Mouse (Mus musculus) activated CD4-positive, CD25-positive, alpha-beta regulatory T cell, adult 4 months (primary cell): ENCODE data around the gene Klhdc4. TPM values are rescaled to one million over a fixed set of nuclear protein-coding genes. Genes with fewer than 3 reads are reported as not detected.

ENCODE experiments used
- ATAC-seq: one replicate; pipeline ENCODE4 v1.8.0; 2017
- polyA plus RNA-seq, 2 experiments: library from polyadenylated mRNA; unstranded; fragments of 100-300 nt; shearing (Covaris generic); gene quantifications; one replicate each; pipeline ENCODE4 v1.2.1; 2017

The Klhdc4 gene
- 10 to 100 TPM; 17.7 to 18.6 TPM for polyA plus RNA-seq

DNA sequence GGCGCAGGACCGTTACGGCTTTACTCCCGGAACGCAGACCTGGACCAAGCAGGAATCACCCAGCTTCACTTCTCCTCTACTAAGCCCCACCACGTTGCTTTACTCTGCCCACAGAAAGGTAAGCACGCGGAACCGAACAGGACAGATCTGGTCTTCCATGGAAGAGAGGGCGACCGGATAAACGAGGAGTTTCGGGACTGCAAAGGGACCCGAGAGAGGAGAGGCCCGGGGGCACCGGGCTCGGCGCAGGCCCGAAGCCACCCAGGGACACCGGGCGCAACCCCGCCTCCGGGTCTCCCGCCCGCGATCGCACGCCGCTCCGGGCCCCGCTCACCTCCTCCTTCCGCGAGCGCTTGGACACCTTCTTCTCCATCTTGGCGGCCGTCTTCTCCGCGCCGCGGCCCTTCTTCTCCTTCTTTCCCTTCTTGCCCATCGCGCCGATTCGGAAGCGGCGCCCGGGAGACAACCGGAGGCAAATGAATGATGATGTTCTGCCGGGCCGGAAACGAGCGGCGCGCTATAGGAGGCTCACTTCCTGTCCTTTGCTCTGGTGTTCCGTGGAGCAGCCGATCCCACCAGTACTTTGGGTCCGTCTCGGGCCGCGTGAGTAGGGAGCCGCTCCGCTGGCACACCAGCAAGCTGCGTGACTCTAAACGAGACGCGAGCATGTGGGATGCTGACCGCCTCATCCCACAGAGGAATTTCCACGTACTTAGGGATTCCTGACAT lies at the start of gene Klhdc4:
Gene Klhdc4, minus strand, starts transcription at position 522 of the 729 bp plus-strand sequence.
- peak; percentile 95 for ATAC-seq

DNA sequence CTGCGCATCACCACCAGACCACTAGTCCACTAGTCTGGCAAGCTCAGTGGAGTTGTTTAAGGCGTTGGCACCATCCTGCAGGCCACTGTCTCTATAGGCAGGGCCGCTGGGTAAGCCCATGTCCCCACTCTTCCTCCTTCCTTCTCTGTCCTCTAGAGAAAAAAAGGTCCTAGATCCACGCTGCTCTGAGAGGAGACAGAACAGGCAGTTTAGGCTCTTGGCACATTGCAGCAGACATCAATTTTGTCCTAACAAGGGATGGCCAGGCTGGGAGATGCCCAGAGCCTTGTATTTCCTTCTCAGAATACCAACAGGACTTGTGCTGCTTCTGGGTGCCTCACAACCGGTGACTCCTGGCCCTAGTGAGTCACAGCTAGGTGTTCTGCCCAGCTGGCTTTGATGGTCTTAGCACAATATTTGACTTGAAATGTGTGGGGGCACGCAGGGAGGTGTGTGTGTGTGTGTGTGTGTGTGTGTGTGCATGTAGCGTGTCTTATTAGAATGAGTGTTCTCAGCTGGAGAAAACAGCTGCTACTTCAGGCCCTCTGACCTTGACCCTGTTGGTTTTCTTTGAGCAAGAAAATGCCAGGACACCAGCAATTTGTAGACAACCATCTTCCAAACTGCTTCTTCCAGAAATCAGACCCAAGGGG lies 48.6 kb upstream of the Klhdc4 start:
- no peak for ATAC-seq

DNA sequence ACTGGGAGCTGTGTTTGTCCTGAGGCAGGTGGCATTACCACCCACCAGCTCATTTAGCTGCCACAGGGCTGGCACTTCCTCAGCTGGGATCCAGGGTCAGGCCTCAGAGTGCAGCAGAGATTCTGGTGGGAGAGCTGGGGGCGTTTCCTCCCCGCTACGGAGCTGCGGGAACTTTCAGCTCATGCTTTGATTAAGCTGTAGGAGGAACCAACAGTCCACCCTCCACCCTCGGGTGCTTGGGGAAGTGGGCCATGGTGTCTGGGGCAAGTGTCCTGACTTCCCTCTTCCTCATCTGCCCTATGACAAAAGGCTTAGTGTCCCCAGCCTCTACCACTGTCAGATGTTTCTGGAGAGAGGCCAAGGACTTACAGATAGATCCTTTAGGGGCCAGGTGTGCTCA lies 47.8 kb upstream of the Klhdc4 start:
- ATAC-seq, result no peak

DNA sequence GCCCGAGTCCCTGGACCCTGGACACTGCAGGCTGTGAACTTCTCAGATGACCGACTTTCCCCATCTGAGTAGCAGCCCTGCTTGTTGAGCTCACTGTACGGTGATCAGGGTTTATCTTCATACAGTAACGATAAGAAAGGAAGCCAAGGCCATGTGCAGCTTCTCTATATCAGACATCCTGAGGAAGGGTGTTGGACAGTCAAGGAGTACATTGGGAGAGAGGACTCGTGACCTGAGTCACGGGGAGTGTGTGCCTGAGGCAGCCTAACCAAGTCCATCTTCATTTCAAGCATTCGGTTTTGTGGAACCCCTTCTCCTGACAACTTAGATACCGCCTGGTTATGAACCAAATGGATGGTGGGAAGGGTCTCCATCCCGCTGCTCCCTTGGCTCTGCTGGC lies 46.1 kb upstream of the Klhdc4 start:
- no peak for ATAC-seq

DNA sequence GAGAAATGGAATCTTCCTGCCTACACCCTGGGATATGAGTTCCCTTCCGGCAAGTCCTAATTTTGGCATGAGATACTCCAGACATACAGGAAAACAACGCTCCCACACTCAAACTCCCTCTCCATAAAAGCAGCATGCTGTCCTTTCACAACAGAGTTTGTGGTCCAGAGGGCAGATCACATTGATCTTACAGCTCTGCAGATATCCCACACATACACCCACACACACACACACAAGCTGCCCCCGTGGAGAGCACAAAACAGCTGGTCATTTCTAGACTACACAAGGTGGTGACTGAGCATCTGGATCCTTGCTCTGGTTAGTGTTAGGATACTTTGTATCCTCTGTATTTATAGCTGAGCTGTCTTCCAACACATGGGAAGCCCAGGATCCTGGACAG lies 45.7 kb upstream of the Klhdc4 start:
- no peak for ATAC-seq

DNA sequence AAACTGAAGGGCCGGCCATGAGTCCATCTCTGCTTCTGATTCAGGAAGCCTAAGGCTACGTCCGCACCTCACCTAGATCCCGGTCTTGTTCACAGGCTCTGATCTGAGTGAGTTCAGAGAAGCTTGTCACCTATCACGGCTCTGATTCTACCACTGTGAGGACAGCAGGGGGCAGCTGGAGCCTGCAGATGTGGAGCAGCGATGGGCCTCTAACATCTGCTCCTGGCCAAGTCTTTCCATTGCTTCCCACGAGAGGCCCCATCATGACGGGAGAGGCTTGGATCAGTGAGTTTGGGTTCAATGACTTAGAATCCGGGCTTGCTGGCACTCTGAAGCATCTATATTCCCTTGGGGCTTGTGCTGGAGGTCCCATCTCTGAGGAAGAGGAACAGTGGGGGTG lies 44.7 kb upstream of the Klhdc4 start:
- no peak for ATAC-seq

DNA sequence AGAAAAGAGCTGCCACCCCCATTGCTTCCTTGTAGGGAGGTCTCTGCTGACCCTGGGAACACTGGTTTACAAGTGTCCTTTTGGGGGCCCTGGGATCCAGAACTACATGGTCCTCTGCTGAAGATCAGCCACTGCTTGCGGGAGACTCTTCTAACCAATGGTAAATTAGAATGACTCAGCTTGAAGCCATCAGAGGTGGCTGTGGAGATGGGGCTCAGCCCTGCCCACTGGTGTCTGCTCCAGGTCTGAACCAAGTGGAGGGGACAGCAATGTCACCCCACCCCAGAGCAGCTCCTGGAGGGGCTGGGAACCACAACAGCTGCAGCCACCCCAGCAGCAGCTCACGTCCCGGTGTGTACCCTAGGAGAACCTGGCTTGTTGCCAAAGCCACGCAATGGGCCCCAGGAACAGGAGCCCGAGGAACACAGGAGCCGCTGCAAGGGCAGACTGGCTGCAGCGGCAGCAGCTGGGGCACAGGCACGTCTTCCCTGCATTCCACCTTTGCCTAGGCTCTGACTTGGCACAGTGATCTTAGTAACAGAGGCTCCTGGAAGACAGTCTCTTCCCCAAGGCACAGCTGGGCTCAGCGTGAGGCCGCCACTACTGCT lies 42.6 kb upstream of the Klhdc4 start:
- no peak for ATAC-seq

DNA sequence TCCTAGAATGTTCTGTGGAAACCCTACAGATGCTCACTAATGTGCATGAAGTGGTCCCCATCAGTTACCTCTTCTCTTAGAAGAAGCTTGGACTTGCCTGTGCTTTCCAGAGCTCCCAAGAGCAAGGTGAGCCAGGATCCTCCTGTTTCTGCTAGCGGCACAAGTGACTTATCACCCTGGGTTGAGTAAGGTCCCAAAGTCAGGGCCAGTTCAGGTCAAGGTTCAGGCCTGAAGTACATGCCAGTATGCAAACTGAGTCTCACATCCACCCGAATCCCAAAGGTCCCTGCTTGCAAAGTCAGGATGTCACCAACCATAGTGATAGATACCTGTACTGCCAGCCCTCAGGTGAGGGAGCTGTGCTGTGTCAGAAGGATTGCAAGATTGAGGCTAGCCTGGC lies 40.8 kb upstream of the Klhdc4 start:
- no peak for ATAC-seq

DNA sequence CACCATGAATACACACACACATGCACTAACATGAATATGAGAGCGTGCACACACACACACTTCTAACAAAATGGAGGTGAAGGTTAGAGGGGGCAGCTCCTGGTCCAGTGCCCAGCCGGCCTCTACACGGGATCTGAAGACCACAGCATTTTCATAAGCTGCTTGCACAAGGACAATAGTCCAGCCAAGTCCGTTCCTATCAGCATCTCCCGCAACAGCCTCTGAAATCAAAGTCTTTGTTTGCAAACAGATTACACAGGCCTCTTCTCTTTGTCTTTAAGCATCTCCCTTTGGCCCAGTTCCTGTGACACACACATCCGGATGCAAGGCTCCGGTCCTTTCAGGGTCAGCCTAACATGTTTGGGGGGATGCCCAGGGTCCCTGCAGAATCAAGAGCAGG lies 39.5 kb upstream of the Klhdc4 start:
- ATAC-seq, result no peak

DNA sequence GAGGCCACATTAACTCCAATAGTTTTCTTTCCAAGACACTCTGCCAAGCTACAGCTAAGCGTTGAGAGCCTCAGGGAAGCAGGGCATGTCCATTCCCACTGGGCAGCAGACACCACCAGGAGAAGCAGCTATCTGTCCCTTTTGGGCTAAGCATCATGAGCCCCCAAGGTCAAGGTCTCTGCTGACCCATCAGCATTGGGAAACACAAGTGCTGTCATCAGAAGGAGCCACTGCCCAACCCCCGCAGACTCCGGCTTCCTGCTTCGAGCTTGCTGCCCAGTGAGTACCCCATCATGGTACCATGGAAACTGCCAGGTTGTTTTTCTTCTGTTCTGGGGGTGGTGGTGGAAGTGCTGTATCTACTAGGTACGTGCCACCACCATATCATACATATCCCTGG lies 38.8 kb upstream of the Klhdc4 start:
- no peak for ATAC-seq

DNA sequence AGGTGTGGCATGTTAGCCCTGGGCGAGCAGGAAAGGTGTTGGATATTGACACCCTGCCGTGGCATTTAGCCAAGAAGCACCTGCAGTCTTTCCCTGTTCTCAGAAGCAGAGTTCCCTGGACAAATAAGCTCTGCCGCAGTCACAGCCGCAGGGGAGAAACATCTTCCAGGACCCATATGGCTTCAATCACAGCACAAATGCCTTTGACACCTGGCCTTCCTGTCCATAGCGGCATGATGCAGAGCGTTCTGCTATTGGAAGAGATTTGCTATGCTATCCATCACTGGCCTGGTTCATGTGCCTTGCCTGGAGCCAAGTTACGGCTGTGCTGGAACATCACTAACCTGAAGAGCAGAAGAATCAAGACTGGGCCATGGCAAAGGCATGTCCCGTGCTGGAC lies 36.0 kb upstream of the Klhdc4 start:
- no peak for ATAC-seq

DNA sequence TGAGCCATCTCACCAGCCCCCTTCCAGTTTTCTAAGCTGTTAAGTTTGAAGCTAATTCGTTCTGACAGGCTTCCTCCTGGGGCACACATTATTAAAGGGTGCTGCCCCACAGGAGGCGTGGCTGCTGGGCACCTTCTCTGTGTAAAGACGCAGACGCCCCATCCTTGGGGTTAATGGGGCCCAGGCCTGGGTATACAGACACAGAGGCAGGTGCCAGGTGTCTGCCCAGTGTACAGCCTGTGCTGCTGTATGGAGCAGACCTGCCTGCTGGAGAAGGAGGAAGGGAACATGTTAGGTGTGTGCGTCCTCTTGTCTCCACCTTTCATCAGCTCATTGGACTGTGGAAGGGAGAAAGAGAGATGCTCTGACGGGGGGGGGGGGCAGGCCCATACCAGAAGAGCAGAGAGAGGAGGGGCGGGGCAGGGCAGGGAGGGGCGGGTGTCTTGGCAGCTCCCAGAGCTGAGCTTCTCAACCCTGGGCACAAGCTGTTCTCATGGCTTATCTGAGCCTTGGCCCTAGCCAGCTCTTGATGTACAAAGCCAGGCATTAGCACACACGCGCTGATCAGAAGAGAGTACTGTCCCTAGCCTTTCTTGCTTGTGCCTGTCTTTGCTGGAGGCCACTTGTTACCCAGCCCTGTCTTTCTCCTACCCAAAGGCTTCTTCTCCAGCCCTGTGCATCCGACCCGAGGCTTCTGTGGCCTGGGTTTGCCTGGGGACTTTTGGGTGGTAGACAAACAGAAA lies 32.6 kb upstream of the Klhdc4 start:
- ATAC-seq, result peak; percentile 59

DNA sequence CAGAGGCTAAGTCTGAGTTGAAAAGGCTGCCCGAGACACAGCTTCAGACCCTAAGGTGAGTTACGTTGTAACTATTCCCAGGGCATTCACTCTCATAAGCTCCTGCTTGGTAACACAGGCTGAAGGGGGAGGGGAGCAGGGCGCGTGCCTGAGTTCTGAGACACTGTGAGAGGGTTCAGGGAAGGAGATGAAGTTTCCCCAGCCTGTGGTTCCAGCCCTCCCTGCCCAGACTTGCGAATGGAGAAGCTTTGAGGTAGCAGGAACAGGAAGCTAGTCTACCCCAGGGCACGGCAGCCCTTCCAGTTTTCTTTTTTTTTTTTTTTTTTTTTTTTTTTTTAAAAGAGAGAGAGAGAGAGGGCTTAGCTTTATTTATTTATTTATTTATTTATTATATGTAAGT lies 31.9 kb upstream of the Klhdc4 start:
- ATAC-seq, result no peak

DNA sequence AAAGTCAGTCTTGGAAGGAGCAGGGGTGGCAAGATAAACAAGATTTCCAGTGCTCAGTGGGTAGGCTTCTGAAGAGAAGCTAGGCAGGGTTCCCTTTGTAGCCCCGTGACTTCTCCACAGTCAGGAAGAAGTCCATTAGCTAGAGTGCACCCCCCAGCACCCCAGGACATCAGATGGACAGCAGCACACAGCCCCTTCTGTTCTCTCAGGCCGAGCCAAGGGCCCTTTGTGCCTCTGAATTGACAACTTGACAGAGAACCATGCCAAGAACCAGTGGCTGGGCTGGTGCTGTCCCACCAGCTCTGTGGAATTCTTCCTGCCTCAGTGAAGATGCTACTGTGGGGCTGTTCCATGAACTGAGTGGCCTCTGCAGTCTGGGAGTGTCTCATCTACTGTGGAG lies 28.4 kb upstream of the Klhdc4 start:
- ATAC-seq, result no peak

DNA sequence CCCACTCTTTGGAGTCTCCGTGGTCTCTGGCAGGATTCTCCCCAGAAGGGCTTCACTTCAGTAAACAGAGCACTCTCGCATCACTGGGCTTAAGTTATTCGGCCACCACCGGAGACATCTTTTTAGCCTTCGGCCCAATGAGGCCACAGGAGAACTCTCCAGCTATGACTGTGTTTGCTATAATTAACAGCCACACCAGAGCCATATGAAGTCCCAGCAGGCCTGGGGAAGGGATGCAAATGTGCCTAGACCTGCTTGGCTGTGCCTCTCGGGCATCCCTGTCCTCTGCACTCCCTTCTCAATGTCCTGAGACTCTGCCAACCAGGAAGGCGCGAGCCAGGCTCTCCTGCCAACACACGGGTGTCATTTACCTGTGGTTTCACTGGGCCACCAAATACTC lies 28.0 kb upstream of the Klhdc4 start:
- ATAC-seq, result no peak

DNA sequence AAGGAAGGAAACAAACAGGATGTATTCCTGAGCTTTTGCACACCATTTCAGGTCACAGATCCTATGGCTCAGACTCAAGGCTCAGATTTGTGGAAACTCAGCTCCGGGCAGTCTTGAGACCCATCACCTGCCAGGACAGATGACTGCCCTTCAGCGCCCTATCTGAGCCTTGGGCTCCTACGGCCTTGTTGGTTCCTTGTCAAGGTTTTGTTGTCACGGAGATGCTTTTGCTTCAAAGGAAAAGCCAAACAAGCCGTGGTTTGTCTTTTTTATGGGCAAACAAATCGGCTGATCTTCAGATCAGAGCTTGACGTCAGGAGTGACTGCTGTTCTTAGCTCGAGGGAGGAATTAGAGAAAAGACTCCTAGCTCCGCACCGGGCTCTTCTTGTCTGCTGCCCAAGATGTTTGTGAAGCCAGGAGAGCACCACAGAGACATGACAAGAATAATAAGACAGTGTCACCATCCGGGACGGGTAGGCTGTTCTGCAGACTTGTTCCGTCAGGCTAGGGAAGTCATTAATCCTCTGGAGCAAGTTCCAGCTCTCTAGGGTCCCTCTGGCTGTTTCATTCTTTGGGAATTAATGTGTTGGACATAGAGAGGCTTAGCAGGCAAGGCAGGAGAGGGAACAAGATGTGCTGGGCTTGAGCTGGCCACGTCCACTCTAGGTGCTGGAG lies 26.8 kb upstream of the Klhdc4 start:
- no peak for ATAC-seq

DNA sequence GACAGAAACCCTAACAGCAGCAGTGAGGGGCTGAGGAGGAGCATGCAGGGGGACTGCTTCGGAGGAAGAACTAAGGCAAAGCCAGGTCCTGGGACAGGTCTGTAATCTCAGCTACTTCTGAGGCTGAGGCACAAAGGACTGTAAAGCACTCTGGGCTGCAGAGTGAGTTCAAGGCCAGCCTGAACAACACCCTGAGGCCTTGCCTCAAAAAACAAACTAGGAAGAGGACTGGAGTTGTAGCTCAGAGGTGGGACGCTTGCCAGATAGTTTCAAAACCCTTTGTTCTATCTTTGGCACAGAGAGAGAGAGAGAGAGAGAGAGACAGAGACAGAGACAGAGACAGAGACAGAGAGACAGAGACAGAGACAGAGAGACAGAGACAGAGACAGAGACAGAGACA lies 24.2 kb upstream of the Klhdc4 start:
- no peak for ATAC-seq

DNA sequence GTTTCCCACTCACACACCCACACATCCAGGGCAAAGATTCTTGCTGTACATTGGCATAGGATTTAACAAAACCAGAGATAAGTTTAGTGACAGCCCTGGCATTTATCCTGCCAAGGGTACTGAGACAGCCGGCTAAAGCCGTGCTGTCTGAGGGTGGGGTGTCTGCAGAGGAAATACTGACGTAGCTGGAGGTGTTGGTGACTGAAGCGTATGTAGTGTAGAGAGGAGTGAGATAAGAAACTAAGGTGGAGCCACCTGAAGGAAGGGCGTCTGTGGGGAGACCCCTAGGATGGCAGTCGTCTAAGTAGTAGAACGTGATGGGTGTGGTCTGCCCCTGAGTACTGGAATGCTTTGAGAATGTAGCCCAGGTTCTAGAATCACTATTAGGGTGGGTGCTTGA lies 23.1 kb upstream of the Klhdc4 start:
- ATAC-seq, result peak; percentile 29

DNA sequence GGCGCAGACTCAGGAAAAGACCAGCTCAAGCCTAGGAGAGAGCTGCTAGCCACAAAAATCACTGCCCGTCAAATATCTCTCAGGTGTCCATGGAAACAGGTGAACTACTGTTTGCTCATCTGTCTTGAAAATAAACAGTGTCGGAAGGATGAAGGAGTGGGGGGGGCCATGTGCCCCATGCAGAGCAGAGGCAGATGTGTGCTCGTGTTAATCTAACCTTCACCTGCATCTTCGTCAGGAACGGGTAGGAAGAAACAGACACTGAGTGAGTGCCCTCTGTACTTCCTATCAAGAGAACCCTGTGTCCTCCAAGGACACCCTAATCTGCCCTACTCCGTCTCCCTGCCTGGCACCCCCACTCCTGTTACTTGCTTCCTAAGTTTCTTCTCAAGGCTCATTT lies 22.3 kb upstream of the Klhdc4 start:
- ATAC-seq, result no peak

DNA sequence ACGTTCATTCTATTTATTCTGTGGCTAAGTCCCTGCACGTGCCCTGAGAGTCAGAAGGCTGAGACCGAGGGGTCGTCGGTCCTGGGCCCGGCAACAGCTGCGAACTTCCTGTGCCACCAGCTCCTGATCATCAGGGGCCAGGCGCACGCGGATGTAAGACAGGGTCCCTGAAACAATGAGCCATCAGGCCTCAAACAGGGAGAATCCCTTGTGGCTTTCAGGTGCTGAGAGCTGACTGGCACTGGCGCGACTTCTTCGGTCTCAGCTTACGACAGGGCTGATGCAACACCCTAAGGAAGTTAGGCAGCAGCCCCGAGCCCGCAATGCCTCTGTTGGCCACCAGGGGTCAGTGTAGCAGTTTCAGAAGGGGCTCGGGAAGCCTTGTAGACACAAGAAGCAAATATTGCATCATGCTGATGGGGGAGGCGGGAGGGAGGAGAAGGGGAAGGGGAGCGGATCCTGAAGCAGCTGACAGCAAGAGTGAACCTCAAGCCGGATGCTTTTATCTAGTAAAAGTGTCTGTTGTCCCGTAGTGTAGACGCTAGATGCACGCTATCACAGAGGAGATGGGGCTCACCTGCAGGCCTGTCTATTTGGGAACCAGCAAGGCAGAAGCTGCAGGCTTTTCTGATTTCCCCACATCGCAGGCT lies 21.6 kb upstream of the Klhdc4 start:
- peak; percentile 73 for ATAC-seq

DNA sequence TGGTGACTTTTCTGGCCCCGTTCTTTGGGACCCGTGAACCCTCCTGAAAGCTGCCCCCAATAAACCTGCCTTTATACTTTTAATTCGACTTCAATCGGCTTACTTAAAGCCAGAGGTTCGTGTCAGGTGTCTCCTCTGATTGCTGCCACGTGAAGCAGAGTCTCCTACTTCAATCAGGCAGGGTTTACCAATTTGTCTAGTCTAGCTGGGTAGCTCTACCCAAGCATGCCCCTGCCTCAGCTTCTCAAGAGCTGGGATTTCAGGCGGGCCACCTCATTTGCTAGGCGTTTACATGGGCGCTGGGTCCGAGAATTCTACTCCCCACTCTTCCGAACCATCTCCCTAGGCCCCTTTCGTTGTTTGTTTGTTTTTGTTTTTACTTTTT lies 21.1 kb upstream of the Klhdc4 start:
- ATAC-seq, result no peak

DNA sequence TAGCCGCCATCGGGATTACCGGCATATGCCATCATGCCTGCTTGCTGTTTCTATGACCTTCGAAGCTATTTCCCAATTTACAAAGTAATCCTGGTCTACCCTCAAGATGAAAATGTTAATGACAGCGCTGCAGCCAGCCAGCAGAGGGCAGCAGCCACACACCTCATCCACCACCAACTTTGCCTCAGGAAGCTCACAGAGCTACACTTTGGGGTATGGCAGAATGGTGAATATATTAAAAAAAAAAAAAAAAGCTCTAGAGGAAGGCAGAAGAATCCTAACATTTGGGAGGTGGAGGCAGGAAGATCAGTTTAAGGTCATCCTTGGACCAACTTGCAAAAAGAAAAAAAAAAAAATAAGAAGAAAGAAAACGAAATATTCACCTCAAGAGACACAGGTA lies 20.6 kb upstream of the Klhdc4 start:
- ATAC-seq, result peak; percentile 57
